Mouse (Mus musculus) embryonic facial prominence, embryonic 14.5 days (tissue): Measurements from ENCODE around the gene Psme3. TPM values are rescaled to one million over a fixed set of nuclear protein-coding genes. Genes with fewer than 3 reads are reported as not detected.
A peak's percentile ranks its signal among the peaks of the same experiment; 100 is the strongest.

Experiments used
- ATAC-seq: fragments of 200-750 bp; cut with Nextera tagmentation; 2 replicates; pipeline ENCODE4 v1.8.0; 2017; ENCODE audit warnings: low read depth, moderate number of reproducible peaks, moderate TSS enrichment
- DNase-seq: peaks from one replicate; pipeline ENCODE4 v3.0.0-alpha.2; 2015; ENCODE audit warnings: low spot score
- H3K27ac ChIP-seq: fragments of 300-500 bp; sonication (generic); replicated peaks from 2 replicates; pipeline ENCODE4 v1.5.1; 2014; ENCODE audit warnings: low read depth, mild to moderate bottlenecking, low read length, moderate library complexity
- H3K27me3 ChIP-seq: fragments of 300-500 bp; sonication (generic); replicated peaks from 2 replicates; pipeline ENCODE4 v1.6.1; 2014; ENCODE audit warnings: low read length; ENCODE audit not compliant: control insufficient read depth, insufficient read depth
- H3K36me3 ChIP-seq: fragments of 300-500 bp; sonication (generic); 2 replicates; pipeline ENCODE4 v1.6.1; 2014; ENCODE audit warnings: low read length, mixed read lengths; ENCODE audit not compliant: control insufficient read depth, insufficient read depth
- H3K4me1 ChIP-seq: fragments of 300-500 bp; sonication (generic); 2 replicates; pipeline ENCODE4 v1.6.1; 2014; ENCODE audit warnings: antibody characterized with exemption, low read length; ENCODE audit not compliant: control insufficient read depth, insufficient read depth
- H3K4me2 ChIP-seq: fragments of 300-500 bp; sonication (generic); 2 replicates; pipeline ENCODE4 v1.6.1; 2014; ENCODE audit warnings: low read depth, mild to moderate bottlenecking, low read length, moderate library complexity, mixed read lengths
- H3K4me3 ChIP-seq: fragments of 300-500 bp; sonication (generic); 2 replicates; pipeline ENCODE4 v1.5.1; 2014; ENCODE audit warnings: low read depth, mild to moderate bottlenecking, low read length
- H3K9ac ChIP-seq: fragments of 300-500 bp; sonication (generic); 2 replicates; pipeline ENCODE4 v1.6.1; 2014; ENCODE audit warnings: low read depth, mild to moderate bottlenecking, low read length, moderate library complexity, mixed read lengths
- H3K9me3 ChIP-seq: fragments of 300-500 bp; sonication (generic); 2 replicates; pipeline ENCODE4 v1.6.1; 2016; ENCODE audit warnings: low read length; ENCODE audit not compliant: control insufficient read depth
- WGBS: fragments of 180-500 bp; shearing (Covaris S2); extraction: QIAGEN DNeasy Blood & Tissue Kit; methylation state at CpG from one replicate; pipeline ENCODE4 v1.1.7; 2014; 5-methylcytosine and 5-hydroxymethylcytosine counted together
- polyA plus RNA-seq: library from polyadenylated mRNA; unstranded; fragments of >200 nt; fragmentation: Nextera tagmentation; extraction: Ambion mirVana; gene quantifications from 2 replicates; pipeline ENCODE4 v1.2.1, GENCODE M21; 2014

Gene Psme3
- polyA plus RNA-seq, 1 experiment from 2014 or later, result 98.0 TPM

DNA sequence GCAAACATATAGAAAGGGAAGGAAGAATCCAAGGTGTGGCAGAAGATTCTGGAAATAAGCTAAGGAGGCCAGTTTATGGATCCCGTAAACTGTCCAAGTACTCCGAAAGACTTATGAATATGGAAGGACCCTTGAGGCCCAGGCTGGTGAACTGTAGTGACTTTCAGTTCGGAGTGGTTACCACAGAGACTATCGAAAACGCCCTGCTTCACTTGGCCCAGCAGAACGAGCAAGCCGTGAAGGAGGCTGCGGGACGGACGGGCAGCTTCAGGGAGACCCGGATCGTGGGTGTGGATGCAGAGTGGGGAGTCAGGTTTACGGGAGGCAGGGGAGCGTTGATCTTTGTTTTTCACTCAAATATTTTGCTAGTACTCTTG is 36.8 kb upstream of the Psme3 start:
- Histone ChIP-seq H3K9ac (no peak overlapping the region), H3K27ac (no peak overlapping the region), H3K9me3 (no peaks in the 10 kb centered on the region), H3K4me2 (peak overlapping the region; percentile 93), H3K4me1 (peaks cover 14% of the 10 kb centered on the region), H3K36me3 (peaks cover 6% of the 10 kb centered on the region; the same call in 1 of the 2 replicates), H3K27me3 (peaks cover 5% of the 10 kb centered on the region; the same call in 1 of the 2 replicates), H3K4me3 (peak overlapping the region; percentile 85)
- DNase-seq, result no peak
- no peak for ATAC-seq
- 63% methylated on average over 14 of the region's 14 CpGs for WGBS

DNA sequence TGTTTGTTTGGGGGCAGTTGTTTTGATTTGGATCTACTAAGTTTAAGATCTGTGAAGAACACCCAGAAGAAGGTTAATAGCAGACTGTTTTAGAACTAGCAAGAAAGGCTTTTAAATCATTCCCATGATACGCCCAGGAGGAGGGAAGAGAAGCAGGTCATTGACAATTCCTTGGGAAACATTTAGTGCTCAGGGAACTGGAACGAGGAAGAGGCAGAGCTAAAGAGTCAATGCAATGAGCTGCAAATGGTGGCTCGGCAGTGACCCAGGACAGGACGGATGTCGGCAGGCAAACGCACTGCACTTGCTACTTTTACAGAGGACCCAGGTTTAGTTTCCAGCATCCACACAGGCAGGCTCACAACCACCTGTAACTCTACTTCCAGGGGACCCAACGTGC is 35.2 kb upstream of the Psme3 start:
- peaks cover 14% of the 10 kb centered on the region for H3K4me1 ChIP-seq
- H3K9ac ChIP-seq, result no peak overlapping the region
- no peaks in the 10 kb centered on the region for H3K9me3 ChIP-seq
- peaks cover 6% of the 10 kb centered on the region; the same call in 1 of the 2 replicates for H3K36me3 ChIP-seq
- no peak overlapping the region for H3K27ac ChIP-seq
- 44% methylated on average over 7 of the region's 7 CpGs for WGBS
- no peak overlapping the region for H3K4me2 ChIP-seq
- no peak for ATAC-seq
- no peak overlapping the region for H3K4me3 ChIP-seq
- no peak for DNase-seq
- H3K27me3 ChIP-seq, result peaks cover 5% of the 10 kb centered on the region; the same call in 1 of the 2 replicates

DNA sequence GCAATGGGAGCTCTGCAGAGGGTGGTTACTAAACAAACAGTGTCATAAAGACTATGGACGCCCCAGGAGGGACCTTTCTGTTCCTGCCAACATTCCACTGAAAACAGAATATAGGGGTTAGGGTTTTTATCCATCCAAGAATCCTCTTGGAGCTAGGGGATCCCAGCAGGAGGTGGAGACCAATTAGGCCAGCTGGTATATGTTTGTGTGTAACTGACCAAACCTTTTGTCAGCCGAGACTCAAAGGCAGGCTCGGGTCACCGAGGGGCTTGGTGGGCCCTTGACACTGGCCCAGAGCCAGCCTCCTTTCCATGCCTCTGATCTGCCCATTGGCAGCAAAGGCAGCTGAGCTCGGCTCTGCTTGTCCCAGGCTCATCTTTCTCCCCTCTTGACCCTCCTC is 33.1 kb upstream of the Psme3 start:
- H3K27ac ChIP-seq, result no peak overlapping the region
- no peak overlapping the region for H3K4me2 ChIP-seq
- no peak overlapping the region for H3K4me3 ChIP-seq
- H3K9ac ChIP-seq, result no peak overlapping the region
- H3K4me1 ChIP-seq, result peaks cover 3% of the 10 kb centered on the region
- no peak for ATAC-seq
- 45% methylated on average over 5 of the region's 5 CpGs for WGBS
- DNase-seq, result no peak
- H3K36me3 ChIP-seq, result peaks cover 9% of the 10 kb centered on the region; the same call in 1 of the 2 replicates
- H3K9me3 ChIP-seq, result no peaks in the 10 kb centered on the region
- peaks cover 5% of the 10 kb centered on the region; the same call in 1 of the 2 replicates for H3K27me3 ChIP-seq

DNA sequence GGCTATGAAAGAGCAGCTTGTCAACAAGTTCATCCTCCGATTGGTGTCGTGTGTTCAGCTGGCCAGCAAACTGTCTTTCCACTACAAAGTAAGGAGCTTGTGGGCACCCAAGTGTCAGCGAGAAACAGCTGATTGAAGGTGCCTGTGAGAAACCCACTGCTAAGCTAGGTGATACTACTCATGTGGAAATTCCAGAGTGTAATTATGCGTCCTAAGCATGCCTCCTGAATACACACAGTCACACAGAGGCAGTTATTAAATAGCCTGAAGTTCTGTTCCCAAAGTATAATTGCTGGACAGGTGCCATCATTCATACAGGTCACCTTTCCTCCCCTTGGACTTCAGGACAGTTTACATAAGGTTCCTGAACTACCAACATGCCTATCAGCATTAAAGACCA is 32.2 kb upstream of the Psme3 start:
- DNase-seq (no peak), ATAC-seq (no peak)
- WGBS, result 61% methylated on average over 4 of the region's 4 CpGs
- Histone ChIP-seq H3K9ac (no peak overlapping the region), H3K4me3 (no peak overlapping the region), H3K4me1 (no peaks in the 10 kb centered on the region), H3K27me3 (peaks cover 5% of the 10 kb centered on the region; the same call in 1 of the 2 replicates), H3K36me3 (peaks cover 18% of the 10 kb centered on the region), H3K4me2 (no peak overlapping the region), H3K9me3 (no peaks in the 10 kb centered on the region), H3K27ac (no peak overlapping the region)

DNA sequence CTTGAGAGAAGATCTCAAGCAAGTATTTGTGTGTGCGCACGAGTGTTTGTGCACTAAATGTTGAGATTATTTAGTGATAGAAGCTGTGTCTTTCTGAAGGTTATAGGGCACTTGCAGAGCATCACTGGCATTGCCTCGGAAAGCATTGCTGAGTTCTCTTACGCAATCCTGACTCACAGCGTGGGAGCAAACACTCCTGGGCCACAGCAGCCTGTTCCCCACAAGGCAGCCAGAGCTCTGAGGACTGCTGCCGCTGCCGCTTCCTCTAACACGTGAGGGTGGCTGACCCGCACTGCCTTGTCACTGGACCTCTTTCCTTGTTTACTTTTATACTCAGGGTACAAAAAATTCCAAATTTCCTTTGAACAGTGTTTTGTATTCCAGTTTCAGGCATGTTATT is 28.7 kb upstream of the Psme3 start:
- H3K27me3 ChIP-seq, result no peaks in the 10 kb centered on the region
- H3K4me3 ChIP-seq, result no peak overlapping the region
- no peaks in the 10 kb centered on the region for H3K4me1 ChIP-seq
- H3K9me3 ChIP-seq, result no peaks in the 10 kb centered on the region
- H3K4me2 ChIP-seq, result no peak overlapping the region
- H3K9ac ChIP-seq, result no peak overlapping the region
- H3K27ac ChIP-seq, result no peak overlapping the region
- H3K36me3 ChIP-seq, result peaks cover 50% of the 10 kb centered on the region
- ATAC-seq (no peak), DNase-seq (no peak)
- WGBS, result 84% methylated on average over 9 of the region's 9 CpGs

DNA sequence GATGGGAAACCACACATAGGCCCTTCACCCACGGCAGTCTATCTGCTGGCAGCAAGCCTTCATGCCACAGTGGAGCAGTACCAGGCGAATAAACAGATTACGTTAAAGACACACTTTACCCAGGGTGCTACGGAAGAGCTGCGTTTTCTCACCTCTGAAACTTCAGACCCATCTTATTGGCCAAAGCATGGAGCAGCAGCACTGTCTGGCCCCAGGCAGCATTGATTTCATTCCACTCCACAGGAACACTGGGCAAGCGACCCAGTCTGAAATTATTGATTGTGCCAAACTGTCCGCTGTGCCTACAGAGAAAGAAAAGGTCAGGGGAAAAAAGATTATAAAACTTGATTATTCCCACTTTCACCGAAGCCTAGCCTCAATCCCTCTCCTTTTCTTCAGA is 24.8 kb upstream of the Psme3 start:
- no peaks in the 10 kb centered on the region for H3K27me3 ChIP-seq
- peaks cover 87% of the 10 kb centered on the region for H3K36me3 ChIP-seq
- H3K4me3 ChIP-seq, result no peak overlapping the region
- no peak overlapping the region for H3K9ac ChIP-seq
- DNase-seq (no peak), ATAC-seq (no peak)
- WGBS, result 95% methylated on average over 8 of the region's 8 CpGs
- H3K4me2 ChIP-seq, result no peak overlapping the region
- H3K27ac ChIP-seq, result no peak overlapping the region
- no peaks in the 10 kb centered on the region for H3K9me3 ChIP-seq
- no peaks in the 10 kb centered on the region for H3K4me1 ChIP-seq

DNA sequence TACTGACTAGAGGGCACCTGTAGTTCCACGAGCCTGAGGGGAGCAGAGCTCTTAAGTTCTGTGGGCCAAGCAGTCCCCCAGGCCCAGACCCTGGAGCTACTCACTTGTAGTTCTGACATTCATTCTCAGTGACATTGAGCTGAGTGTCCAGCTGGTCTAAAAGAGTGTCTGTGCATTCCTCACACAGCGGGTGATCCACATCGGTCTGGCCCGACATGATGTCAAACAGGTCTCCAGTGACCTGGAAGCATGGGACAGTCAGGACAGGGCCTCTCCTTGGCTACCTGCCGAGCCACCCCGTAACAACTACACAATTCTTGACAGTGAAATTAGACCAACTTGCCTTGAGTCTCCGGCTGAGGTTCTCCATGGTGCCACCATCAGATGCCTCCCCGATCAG is 20.8 kb upstream of the Psme3 start:
- no peaks in the 10 kb centered on the region for H3K4me1 ChIP-seq
- H3K27ac ChIP-seq, result no peak overlapping the region
- H3K4me2 ChIP-seq, result no peak overlapping the region
- no peak for ATAC-seq
- WGBS, result 95% methylated on average over 8 of the region's 8 CpGs
- DNase-seq, result no peak
- H3K9ac ChIP-seq, result no peak overlapping the region
- no peaks in the 10 kb centered on the region for H3K9me3 ChIP-seq
- H3K36me3 ChIP-seq, result peaks cover 82% of the 10 kb centered on the region
- H3K4me3 ChIP-seq, result no peak overlapping the region
- no peaks in the 10 kb centered on the region for H3K27me3 ChIP-seq

DNA sequence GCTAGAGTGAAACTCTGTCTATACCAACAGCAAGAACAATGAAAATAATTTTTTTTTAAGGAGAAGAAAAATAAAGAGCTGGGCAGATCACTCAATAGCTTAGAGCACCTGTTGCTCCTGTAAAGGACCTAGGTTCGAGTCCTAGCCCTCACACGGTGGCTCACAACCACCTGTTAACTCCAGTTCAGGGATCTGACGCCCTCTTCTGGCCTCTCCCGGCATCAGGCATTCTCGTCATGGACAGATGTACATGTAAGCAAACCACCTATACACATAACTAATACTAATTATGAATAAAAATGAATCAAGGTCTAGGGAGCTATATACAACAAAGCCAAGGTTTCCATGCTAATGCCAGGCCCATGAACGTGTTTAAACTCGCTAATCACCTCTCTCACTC is 15.1 kb upstream of the Psme3 start:
- peak overlapping the region; percentile 87; the same call in 1 of the 2 replicates for H3K9ac ChIP-seq
- WGBS, result 63% methylated on average over 7 of the region's 7 CpGs

DNA sequence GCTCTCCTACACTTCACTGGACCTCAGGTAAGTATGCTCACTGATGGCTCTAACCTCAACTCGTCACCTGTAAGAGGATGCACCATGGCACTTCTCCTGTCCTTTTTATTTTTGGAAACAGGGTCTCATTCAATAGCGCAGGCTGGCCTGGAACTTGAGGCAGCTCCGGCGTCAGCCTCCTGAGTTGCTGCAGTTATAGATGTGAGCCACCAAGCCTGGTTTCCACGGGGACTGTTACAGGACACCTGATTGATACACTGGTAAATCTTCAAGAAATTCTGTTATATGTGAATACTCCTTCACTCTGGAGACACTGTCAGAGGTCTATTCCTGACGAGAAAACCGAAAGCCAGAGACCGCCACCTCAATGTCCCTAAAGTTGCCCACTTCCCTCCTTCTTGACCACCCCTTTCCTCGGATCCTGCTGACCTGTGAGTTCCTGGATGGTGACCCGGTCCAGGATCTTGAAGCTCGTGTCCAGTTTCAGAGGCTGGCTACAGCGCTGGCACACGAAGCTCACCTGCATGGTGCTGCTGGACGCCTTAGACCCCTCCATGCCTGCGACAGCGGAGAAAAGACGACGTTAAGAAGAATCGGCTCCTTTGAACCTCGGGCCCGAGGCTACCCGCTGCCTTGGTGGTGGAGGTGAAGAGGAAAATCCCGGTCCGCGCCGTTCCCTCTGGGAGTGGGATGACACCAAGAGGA is 14.6 kb upstream of the Psme3 start:
- ATAC-seq (no peak; the same call in 1 of the 2 replicates), DNase-seq (no peak)
- Histone ChIP-seq H3K27ac (peak overlapping the region; percentile 52; the same call in 1 of the 2 replicates), H3K4me3 (peak overlapping the region; percentile 82), H3K4me1 (peaks cover 10% of the 10 kb centered on the region), H3K4me2 (peak overlapping the region; percentile 92), H3K27me3 (no peaks in the 10 kb centered on the region), H3K9ac (peak overlapping the region; percentile 87), H3K36me3 (peaks cover 25% of the 10 kb centered on the region), H3K9me3 (no peaks in the 10 kb centered on the region)
- 14% methylated on average over 24 of the region's 26 CpGs for WGBS

More for the DNA sequence above, 15.1 kb upstream of the Psme3 start:
- H3K36me3 ChIP-seq, result peaks cover 29% of the 10 kb centered on the region
- H3K27me3 ChIP-seq, result no peaks in the 10 kb centered on the region
- peaks cover 10% of the 10 kb centered on the region for H3K4me1 ChIP-seq
- no peak overlapping the region for H3K27ac ChIP-seq
- ATAC-seq, result no peak
- peak overlapping the region; percentile 92 for H3K4me2 ChIP-seq
- DNase-seq, result no peak
- peak overlapping the region; percentile 82 for H3K4me3 ChIP-seq
- H3K9me3 ChIP-seq, result no peaks in the 10 kb centered on the region
